Mouse (Mus musculus): ENCODE data around the gene Hcn1. TPM values are rescaled to one million over a fixed set of nuclear protein-coding genes. Genes with fewer than 3 reads are reported as not detected.

Gene Hcn1
- polyA plus RNA-seq, 1 experiment = not detected

GRCm38 (mm10) chr13:117705573-117705972 lies 103.5 kb downstream of the Hcn1 start:
- DNase-seq (ENCODE audit: low read depth) = no peak

- no peak for DNase-seq (ENCODE audit: low read depth)
These were observed 103.9 kb downstream of the Hcn1 start for GRCm38 (mm10) chr13:117705997-117706396.

- no peak for DNase-seq (ENCODE audit: low read depth)
These were observed 104.4 kb downstream of the Hcn1 start for GRCm38 (mm10) chr13:117706496-117706895.

- no peak for DNase-seq (ENCODE audit: low read depth)
These were observed 105.0 kb downstream of the Hcn1 start for GRCm38 (mm10) chr13:117706986-117707738.

GRCm38 (mm10) chr13:117710811-117711210 lies 108.7 kb downstream of the Hcn1 start:
- DNase-seq (ENCODE audit: low read depth) = no peak

GRCm38 (mm10) chr13:117722090-117722489 lies 120.0 kb downstream of the Hcn1 start:
- DNase-seq (ENCODE audit: low read depth) = no peak

- DNase-seq (ENCODE audit: low read depth) = no peak
These were observed 122.0 kb downstream of the Hcn1 start for GRCm38 (mm10) chr13:117724083-117724482.

- DNase-seq (ENCODE audit: low read depth) = no peak
These were observed 126.3 kb downstream of the Hcn1 start for GRCm38 (mm10) chr13:117728393-117728792.

- no peak for DNase-seq (ENCODE audit: low read depth)
These were observed 130.6 kb downstream of the Hcn1 start for GRCm38 (mm10) chr13:117732738-117733137.

- DNase-seq (ENCODE audit: low read depth) = no peak
These were observed 142.3 kb downstream of the Hcn1 start for GRCm38 (mm10) chr13:117744451-117744850.

GRCm38 (mm10) chr13:117745173-117745572 lies 143.1 kb downstream of the Hcn1 start:
- DNase-seq (ENCODE audit: low read depth) = no peak

GRCm38 (mm10) chr13:117765487-117765886 lies 163.4 kb downstream of the Hcn1 start:
- DNase-seq (ENCODE audit: low read depth) = no peak

GRCm38 (mm10) chr13:117785376-117785775 lies 183.3 kb downstream of the Hcn1 start:
- DNase-seq (ENCODE audit: low read depth) = no peak

GRCm38 (mm10) chr13:117792861-117793260 lies 190.7 kb downstream of the Hcn1 start:
- DNase-seq (ENCODE audit: low read depth) = no peak

GRCm38 (mm10) chr13:117801061-117801460 lies 198.9 kb downstream of the Hcn1 start:
- no peak for DNase-seq (ENCODE audit: low read depth)

- no peak for DNase-seq (ENCODE audit: low read depth)
These were observed 225.5 kb downstream of the Hcn1 start for GRCm38 (mm10) chr13:117827628-117828027.

GRCm38 (mm10) chr13:117836658-117837057 lies 234.5 kb downstream of the Hcn1 start:
- no peak for DNase-seq (ENCODE audit: low read depth)

GRCm38 (mm10) chr13:117838264-117838663 lies 236.1 kb downstream of the Hcn1 start:
- DNase-seq (ENCODE audit: low read depth) = no peak

GRCm38 (mm10) chr13:117842366-117842765 lies 240.2 kb downstream of the Hcn1 start:
- no peak for DNase-seq (ENCODE audit: low read depth)

GRCm38 (mm10) chr13:117847290-117847689 lies 245.2 kb downstream of the Hcn1 start:
- DNase-seq (ENCODE audit: low read depth) = no peak

- DNase-seq (ENCODE audit: low read depth) = no peak
These were observed 246.6 kb downstream of the Hcn1 start for GRCm38 (mm10) chr13:117848757-117849156.

- DNase-seq (ENCODE audit: low read depth) = no peak
These were observed 250.0 kb downstream of the Hcn1 start for GRCm38 (mm10) chr13:117851954-117852710.

- DNase-seq (ENCODE audit: low read depth) = no peak
These were observed 250.6 kb downstream of the Hcn1 start for GRCm38 (mm10) chr13:117852711-117853051.

Data from gonadal fat pad, adult 2 months (tissue).